Mouse (Mus musculus): Measurements from ENCODE around the gene Nmrk1.

Nmrk1 gene

GRCm38 (mm10) chr19:18615680-18616240 lies 16.0 kb upstream of the Nmrk1 start:
- DNase-seq (ENCODE audit: low spot score in 2 of 2): no peak

- no peak for DNase-seq (ENCODE audit: low spot score in 2 of 2)
Observed at GRCm38 (mm10) chr19:18617504-18617903, 14.2 kb upstream of the Nmrk1 start.

GRCm38 (mm10) chr19:18619060-18619459 lies 12.7 kb upstream of the Nmrk1 start:
- DNase-seq (ENCODE audit: low spot score in 2 of 2): no peak

- DNase-seq (ENCODE audit: low spot score in 2 of 2): no peak
Observed at GRCm38 (mm10) chr19:18619691-18620090, 12.1 kb upstream of the Nmrk1 start.

- no peak for DNase-seq (ENCODE audit: low spot score in 2 of 2)
Observed at GRCm38 (mm10) chr19:18623894-18624293, 7.9 kb upstream of the Nmrk1 start.

GRCm38 (mm10) chr19:18629589-18629988 lies 2.2 kb upstream of the Nmrk1 start:
- no peak for DNase-seq (ENCODE audit: low spot score in 2 of 2)

- peak in 1 of 2 experiments; percentile 32 for DNase-seq (ENCODE audit: low spot score in 2 of 2)
Observed at GRCm38 (mm10) chr19:18630221-18631119, 1.3 kb upstream of the Nmrk1 start.

GRCm38 (mm10) chr19:18631161-18631643 lies 548 bp upstream of the Nmrk1 start:
- peak; percentile 68 to 71 for DNase-seq (ENCODE audit: low spot score in 2 of 2)

GRCm38 (mm10) chr19:18632231-18633185 lies 758 bp downstream of the Nmrk1 start:
- no peak for DNase-seq (ENCODE audit: low spot score in 2 of 2)

GRCm38 (mm10) chr19:18637954-18638353 lies 6.2 kb downstream of the Nmrk1 start:
- DNase-seq (ENCODE audit: low spot score in 2 of 2): no peak

GRCm38 (mm10) chr19:18638949-18639348 lies 7.2 kb downstream of the Nmrk1 start:
- DNase-seq (ENCODE audit: low spot score in 2 of 2): peak in 1 of 2 experiments; percentile 30

- DNase-seq (ENCODE audit: low spot score in 2 of 2): no peak
Observed at GRCm38 (mm10) chr19:18639552-18639951, 7.8 kb downstream of the Nmrk1 start.

GRCm38 (mm10) chr19:18641001-18641400 lies 9.3 kb downstream of the Nmrk1 start:
- DNase-seq (ENCODE audit: low spot score in 2 of 2): no peak

GRCm38 (mm10) chr19:18643411-18643810 lies 11.7 kb downstream of the Nmrk1 start:
- no peak for DNase-seq (ENCODE audit: low spot score in 2 of 2)

GRCm38 (mm10) chr19:18644084-18644483 lies 12.3 kb downstream of the Nmrk1 start:
- no peak for DNase-seq (ENCODE audit: low spot score in 2 of 2)

GRCm38 (mm10) chr19:18646397-18646796 lies 14.6 kb downstream of the Nmrk1 start:
- DNase-seq (ENCODE audit: low spot score in 2 of 2): no peak

GRCm38 (mm10) chr19:18646853-18647420 lies 15.2 kb downstream of the Nmrk1 start:
- no peak for DNase-seq (ENCODE audit: low spot score in 2 of 2)

- no peak for DNase-seq (ENCODE audit: low spot score in 2 of 2)
Observed at GRCm38 (mm10) chr19:18647775-18648557, 16.2 kb downstream of the Nmrk1 start.

GRCm38 (mm10) chr19:18648558-18648945 lies 16.8 kb downstream of the Nmrk1 start:
- no peak for DNase-seq (ENCODE audit: low spot score in 2 of 2)

GRCm38 (mm10) chr19:18649955-18650354 lies 18.2 kb downstream of the Nmrk1 start:
- DNase-seq (ENCODE audit: low spot score in 2 of 2): no peak

GRCm38 (mm10) chr19:18650473-18650872 lies 18.7 kb downstream of the Nmrk1 start:
- DNase-seq (ENCODE audit: low spot score in 2 of 2): no peak
